Mouse (Mus musculus) urinary bladder, postnatal 4 days (tissue): Measurements from ENCODE around the gene Dusp6.
A peak's percentile ranks its signal among the peaks of the same experiment; 100 is the strongest.
"Not testable (repeated sequence)": the region's sequence is repeated elsewhere in the genome, so short reads cannot be mapped to it uniquely, and the experiment has no call there.

ENCODE experiments used
- DNase-seq, 2 experiments: peaks; one replicate each; pipeline ENCODE4 v3.0.0; 2021 to 2022; ENCODE audit warnings: low spot score in 2 of 2

Gene Dusp6

DNA sequence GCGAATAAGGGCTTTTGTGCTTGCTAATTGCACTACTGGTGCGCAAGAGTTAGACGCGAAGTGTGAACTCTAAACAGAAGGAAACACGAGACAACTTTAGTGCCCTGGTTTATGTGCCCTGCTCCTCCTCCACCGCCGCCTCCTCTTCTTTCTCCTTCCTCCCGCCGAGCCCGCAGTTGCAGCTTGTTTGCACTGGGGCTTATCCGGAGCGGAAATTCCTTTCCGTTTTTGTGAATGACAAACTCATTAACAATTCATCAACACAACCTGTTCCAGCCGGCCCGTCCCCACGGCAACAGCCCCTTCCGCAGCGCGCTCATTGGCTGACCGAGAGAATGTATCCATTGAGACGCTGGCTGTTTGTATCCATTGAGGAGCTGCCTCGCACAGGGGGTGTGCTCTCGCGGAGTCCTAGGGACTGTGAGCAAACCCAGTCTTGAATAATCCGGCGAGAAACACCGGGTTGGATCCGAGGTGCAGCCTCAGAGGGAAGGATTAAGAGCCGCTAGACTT is at the start of gene Dusp6:
TSS of gene Dusp6 (plus strand) at position 365 of the 513 bp plus-strand sequence.
- DNase-seq, result peak; percentile 94 to 96

DNA sequence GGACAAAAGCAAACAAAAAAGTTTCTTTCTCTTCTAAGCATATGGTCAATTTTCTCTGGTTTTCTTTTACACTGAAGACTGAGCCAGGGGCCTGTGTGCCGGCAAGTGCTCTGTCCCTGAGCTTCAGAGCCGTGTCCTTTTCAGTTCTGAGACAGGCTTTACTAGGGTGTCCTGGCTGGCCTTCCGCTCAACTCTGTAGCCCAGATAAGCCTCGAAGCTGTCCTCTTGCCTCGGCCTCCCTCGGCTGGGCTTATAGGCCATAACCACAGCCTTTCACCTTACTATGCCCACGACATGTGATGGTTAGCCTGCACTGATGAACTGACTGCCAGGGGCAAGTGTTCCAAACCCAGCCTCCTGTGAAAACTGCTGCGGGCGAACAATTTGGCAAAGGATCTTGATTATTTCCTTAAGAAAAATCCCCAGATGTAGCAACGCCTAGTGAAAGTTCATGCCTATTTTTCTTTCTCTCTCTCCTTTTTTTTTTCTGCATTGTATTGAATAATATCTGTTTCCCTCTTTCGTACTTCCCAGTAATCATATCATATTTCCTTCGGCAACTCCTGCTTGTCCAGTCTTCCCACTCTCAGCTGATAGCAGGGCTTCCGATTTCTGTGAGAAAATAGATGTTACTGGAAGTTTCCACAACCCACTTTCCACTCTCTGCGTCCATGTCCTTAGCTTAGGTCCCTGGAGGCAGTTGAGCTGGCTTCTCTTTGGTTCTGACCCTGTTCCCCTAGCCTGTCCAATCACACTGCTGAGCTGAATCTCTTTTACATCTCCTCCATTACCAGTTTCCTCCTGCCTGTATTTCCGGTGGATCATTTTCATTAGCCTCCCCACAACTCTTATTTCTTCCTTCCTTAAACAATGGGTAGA is 48.4 kb upstream of the Dusp6 start:
- DNase-seq, result no peak

DNA sequence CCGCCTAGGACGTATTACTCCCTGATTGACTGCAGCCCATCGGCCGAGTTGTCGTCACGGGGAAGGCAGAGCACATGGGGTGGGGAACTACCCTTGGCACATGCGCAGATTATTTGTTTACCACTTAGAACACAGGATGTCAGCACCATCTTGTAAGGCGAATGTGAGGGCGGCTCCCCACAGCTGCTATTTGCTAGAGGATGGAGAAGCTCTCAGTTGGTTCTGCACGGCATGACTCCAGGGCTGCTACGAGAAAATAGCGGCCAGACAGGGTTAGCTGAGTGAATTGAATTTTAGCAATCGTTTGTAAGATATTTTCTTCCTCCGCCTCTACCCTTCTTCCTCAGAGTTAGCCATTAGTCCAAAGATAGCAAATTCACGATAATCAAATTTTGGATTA is 46.5 kb upstream of the Dusp6 start:
- DNase-seq, result not testable (repeated sequence)

DNA sequence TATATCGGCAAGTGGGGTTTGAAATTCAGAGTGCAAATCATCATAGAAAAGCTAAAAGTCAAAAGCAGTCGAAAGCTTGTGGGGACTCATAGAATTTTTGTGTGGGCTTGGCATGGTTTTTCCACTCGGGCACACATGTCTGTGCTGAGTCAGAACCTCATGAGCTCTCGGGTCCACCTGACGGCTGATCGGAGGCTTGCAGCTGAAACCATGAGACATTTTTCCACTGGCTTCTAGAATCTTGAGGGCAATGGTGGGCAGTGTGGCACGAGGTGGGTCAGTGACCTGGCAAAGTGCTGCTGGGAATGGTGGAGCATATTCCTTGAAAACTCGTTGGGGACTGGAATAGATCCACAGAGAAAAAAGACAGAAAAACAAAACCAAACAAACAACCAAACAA is 41.5 kb upstream of the Dusp6 start:
- DNase-seq, result no peak

DNA sequence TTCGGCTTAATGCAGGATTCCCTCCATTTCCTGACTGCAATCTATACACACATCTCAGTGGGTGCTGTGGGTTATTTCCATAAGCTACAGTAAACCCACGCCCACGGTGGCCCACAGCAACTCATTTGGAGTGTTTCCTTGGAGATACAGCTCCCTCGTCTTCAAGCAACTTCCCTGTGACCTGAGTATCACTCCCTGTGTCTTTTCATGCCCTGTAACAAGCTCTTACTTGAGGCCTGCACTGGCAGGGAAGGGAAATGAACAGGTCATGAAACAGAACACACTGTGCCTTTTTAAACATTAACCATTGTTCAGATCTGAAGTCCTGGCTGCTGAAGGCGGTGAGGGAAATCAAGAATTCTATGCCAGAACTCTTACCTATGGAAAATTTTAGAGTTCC is 40.3 kb upstream of the Dusp6 start:
- no peak for DNase-seq

DNA sequence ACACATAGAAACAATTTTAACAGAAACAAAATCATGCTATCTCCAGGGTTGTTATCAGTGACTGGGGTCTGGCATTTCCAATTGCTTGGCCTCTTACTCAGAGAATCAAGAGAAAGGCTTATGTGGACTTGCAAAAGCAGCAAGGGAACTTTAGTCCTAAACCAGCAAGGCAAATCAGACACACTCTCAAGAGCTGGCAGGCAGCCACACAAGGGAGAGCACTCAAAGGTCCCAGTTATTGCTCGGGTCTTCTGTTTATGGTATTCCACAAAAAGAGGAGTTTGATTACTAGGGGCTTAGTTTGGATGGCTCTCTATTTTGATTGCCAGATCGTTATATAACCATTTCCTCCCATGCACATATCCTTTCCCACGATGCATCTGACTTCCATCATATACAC is 38.8 kb upstream of the Dusp6 start:
- DNase-seq, result no peak

DNA sequence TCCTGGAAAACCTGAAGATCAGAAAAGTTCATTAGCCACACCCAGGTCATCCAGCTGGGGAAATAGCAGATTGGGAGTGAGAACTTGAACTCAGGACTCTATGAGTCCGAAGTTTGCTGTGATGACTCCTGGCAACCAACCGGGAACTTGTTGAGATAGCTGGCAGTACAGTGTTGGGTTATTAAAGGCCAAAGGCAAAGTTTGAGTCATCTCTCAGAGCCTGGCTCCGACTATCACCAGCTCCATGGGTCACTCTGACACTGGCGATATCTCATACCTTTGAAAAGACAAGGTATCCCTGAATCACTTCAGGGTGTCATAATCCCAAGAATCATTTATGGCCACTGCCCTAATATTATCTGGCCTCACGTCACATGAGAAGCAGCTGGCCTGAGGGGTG is 36.2 kb upstream of the Dusp6 start:
- no peak for DNase-seq

DNA sequence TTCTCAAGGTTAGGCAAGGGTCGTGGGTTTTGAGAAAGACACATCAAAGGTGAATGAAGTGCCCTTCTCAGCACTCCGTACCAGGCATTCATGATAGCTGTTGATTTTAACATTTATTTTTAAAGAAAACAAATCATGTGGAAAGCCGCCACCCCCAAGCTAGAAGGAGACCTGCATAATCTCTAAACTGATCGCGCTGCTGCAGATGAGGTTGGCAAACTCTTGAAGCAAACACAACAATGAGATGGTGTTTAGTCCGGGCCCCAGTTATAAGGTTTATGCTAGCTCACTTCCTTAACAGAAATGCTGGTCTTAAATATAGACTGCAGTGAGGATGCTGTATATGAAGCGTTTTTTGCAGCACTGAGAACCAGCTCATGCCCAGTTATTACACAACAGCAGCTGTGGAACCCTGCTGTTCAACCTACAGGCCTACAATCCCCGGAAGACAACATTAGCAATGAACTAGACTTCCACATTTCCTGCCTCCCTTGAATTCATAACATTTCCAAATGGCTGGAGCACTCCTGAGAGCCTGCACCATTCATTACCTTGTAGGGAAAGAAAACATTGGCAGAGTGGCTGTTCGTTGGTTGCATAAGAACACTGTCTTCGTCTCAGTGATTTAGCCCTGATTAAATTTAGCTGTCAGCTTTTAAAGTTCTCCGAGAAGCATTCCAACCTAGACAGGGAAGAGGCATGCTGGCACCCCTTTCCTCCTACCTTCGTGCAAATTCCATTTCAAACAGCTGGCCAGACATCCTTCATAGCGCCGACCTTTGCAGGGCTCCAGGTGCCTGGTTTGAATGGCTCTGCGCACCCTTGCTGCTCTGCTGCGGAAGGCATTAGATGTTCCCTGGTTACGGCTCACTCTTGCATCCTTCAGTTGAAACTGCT is 34.8 kb upstream of the Dusp6 start:
- DNase-seq, result no peak

DNA sequence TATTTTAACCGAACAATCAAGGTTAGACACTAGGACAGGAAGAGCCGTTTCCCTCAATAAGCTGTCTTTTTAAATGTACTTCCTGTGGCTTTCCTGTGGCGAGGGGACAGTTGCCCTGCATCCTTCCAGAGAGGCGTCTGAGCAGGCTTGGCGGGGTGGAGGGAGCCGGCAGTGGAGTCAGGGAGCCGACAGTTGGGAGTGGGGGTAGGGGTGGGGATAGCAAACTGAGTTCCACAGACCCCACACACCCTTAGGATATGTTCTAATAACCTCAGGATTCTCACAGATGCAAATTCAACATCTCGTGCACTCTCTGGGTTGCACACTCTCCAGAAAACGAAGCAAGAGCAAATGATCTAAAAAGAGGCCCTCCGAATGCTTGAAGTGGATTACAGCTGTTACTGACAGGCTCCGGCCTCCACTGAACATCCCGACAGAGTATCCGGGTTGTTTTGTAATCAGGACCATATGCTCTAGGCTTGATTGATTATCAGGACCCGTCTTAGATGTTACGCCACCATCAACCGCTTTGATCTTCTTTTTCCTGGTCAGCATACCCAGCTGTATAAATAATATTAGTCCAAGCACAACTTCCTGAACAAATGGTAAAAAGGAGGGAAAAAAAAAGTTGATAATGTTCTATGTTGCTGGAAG is 33.9 kb upstream of the Dusp6 start:
- DNase-seq, result no peak

DNA sequence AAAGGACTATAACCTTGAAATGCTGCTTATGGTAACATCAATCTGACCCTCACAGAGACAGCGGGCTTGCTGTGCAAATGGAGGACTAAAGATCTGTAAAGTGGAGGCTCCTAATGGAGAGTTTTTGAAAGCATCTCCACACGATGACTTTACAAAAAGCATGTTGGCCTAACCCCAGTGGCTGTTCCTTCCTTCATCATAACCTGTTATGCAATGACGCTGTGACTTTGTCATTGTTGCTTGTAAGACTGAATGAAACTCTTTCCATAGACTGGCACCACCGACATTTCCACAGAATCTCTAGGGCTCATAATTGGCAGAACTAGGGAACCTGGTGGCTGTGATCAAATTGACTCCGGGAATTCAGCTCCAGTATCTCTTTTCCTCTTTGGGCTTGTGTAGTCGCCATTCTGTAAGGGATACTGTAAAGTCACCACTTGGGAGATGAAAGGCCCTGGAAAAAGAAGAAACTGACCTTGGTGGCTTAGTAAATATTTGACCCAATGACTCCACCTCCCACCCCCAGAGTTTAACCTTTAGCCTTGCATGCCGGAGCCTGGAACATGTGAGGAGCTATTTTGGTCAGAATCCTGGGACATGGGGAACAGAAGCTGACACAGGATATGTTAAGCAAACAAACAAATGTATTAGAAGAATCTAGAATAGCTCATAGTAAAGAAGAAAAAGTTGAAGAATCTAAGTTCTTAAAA is 30.4 kb upstream of the Dusp6 start:
- no peak for DNase-seq

DNA sequence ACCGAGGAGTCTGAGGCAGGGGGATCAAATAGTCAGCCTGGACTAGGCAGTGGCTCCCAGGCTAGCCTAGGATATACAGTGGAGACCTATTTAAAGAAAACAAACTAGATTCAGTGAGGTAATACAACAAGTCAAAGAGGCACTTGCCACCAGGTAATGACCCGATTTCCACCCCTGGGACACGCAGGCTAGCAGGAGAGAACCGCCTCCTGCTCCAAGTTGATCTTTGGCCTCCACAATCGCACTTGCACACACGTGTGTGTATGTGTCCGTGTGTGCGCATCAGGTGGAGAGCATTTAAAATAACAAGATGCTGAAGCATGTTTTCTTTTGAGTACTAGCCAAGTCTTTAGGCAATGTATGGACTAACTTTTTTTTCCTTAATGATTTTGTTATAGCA is 28.7 kb upstream of the Dusp6 start:
- no peak for DNase-seq

DNA sequence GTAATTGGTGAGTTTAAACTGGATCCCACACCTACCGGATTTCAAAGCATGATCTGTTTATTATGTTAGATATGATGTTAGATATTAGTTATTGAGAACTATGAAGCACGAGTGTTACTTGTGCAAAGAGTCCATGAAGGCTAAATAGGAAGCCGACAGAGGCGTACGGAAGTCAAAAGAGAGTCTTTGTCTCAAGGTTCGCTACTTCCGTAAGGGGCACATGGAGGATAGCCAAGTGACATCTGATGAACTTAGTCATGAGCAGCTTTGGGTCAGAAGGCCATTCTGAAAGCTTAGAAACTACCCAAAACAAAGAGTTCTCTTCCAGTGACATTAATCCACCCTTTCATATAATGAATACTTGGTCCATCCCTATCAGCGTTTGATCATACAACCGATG is 27.9 kb upstream of the Dusp6 start:
- no peak for DNase-seq

DNA sequence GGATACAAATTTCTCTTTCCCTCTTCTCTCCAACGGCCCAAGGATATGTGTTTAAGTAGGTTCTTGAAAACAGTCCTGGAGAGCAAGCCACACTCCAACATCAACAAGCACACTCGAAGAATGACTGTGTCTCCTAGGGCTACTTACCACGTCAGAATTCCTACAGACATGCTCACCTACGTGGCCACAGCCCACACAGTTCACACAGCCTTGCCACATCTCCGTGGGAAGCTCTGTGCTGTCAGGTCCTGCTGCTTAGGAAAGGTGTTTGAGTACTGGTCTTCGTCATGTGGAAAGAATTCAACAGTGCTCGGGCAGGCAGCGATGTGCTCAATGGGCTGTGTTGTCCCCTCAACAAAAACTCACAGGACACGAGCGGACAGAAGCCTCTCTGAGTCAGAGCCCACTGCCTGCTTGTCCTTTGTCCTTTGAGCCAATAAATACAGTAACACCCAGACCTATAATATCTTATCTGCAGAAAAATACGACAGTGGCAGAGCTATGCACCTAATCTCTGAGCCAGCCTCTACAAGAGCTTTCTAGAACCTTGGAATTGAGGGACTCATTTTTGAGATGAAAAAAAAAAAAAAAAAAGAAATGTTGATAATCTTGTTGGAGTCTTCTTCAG is 25.7 kb upstream of the Dusp6 start:
- DNase-seq, result no peak

DNA sequence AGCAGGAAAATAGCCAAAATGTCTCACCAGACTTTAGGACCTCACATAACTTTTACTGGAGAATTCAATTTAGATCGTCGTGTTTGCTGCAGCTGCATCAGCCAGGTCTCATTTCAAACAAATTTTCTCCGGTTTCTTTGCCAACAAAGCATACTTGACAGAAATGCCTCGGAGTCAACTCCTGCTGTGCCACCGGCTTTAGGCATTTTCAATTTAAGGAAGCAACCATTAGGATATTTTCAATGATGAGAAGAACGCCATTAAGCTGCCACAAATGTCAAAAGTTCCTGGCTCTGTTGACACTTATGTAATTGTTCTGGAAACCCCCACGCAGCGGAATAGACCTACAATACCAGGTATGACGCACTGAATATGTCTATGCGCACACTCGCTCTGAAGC is 24.5 kb upstream of the Dusp6 start:
- no peak for DNase-seq

DNA sequence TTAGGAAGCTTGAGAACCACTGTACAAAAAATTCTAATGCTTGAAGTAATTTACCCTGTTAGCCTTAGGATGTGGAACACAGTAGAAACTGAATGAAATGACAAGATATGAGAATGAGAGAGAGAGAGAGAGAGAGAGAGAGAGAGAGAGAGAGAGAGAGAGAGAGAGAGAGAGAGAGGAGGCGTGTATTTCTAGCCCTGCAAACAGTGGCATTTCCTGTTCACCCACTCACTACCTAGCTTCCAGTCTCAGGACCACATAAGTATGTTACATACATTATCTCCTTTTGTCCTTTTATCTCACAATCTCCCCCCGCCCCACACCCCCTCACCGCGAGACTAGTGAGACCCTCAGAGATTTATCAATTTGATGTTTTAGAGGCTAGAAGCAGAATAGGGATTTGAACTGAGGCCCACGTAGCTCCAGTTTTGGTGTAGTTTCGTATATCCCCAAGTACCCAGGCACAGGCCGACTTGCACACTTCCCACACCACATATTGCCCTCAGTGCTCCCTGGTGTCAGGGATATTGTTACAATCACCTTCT is 21.7 kb upstream of the Dusp6 start:
- no peak for DNase-seq

DNA sequence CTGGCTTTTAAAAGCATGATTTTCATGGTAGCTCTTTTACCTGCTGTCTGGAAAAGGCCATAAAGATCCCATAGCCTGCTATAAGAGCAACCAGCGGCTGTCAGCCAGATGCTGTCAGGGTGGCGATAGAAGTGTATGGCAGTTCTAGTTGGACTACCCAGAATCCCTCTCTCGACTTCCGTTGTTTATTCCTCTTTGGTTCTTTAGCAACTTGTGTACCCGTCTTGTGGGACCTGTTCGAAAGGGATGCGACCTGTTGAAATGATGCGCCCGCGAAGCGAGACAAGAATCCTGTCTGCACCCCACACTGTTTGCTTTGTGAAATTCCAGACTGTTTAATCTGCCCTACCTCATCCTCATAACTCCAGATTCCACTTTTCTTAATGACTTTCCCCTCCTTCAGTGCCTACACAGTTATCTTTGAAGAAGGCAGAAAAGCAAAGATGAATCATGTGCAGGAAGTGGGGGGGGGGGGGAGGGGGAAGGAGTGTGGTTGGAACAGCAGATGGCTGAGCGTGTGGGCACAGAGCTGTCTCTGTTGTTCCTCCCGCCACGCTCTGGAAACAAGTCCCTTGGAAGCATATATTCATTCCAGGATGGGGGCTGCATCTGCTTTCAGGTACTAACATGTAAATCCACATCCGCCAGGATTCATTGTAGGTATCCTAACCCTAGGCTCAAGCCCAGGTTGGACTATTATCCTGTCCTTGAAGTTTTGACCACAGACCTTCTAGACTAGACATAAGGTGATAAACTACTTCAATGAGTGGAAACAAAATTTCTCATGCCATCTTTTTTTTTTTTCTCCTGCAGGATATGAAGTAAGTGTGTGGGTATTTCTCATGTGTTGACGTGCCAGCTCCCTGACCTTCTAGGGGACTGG is 21.0 kb upstream of the Dusp6 start:
- DNase-seq, result no peak

DNA sequence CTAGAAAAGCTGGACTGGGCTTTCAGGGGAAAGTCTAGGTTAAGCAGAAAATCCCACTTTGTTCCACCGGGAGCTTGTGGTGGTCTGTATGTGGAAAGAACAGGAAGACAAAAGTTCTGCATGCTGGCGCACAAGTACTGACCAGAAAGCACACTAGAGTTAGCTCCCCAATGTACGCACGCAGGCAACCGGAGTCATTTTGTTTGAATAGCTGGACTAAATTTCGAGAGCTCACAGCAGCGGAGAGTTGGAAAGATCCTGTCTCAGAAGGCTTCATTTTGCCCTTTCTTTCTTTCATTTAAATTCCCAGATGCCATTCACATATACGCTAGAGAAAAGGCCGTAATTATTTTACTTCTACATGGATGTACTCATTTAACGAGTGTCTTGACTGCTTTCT is 20.3 kb upstream of the Dusp6 start:
- DNase-seq, result no peak

DNA sequence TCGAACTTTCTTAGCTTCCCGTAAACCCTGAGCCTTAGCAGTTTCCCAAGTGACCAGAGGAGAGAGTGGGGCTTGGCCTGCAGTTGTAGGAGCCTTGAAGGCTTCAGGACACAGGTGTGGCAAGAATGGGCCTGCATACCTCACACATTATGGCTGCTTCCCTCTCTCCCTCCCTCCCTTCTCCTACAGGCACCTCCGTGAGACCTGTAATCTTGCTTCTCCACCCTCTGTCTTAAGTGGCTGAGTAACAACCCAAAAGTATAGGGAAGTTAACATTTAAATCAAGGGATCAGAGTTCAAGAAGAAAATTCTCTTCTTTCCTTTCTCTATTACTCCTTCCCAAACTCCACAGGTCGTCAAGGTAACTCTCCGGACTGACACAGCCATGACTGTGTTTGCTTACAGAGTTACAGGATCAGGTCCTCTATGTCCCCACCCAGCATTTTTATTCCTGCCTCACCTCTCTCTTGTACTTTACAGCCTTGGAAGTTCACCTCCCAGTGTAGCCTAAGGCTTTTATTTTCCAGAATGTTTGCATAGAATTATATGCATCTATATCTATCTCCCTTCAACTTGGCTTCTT is 19.0 kb upstream of the Dusp6 start:
- no peak for DNase-seq

DNA sequence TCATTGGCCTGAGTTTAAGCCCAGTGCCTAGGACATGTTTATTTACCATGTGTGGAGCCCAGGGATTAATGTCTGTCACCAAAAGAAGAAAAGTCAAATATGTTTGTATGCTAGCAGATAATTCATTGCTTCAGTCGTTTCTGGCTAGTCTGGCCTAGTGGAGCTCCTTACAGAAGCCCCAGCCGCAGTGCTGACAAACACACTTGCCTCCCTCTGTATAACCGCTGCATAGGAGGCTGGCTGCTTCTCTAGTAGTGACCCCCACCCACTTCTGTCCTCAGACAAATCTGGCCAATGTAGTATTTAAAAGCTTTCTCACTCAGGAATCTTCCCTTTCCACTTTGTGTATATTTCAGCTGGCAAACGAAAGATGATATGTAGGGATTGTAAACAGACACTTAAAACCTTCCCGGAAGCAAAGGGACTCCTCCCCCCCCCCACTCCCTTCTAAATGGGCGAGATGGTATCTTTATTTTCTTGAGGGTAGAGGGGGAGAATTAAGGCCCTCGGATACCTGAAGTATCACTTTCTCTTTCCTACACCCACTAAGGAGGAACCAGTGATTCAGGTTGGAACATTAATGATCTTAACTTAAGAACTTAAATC is 18.3 kb upstream of the Dusp6 start:
- DNase-seq, result no peak
